Mouse (Mus musculus) CD4-positive, CD25-positive, alpha-beta regulatory T cell, adult 2 months (primary cell): ENCODE results near the gene Tex264.
A peak's percentile ranks its signal among the peaks of the same experiment; 100 is the strongest.

ENCODE experiments used
- DNase-seq: peaks from one replicate; pipeline ENCODE4 v3.0.0-alpha.2; 2012; ENCODE audit warnings: low read depth, low spot score

Tex264 gene

DNA sequence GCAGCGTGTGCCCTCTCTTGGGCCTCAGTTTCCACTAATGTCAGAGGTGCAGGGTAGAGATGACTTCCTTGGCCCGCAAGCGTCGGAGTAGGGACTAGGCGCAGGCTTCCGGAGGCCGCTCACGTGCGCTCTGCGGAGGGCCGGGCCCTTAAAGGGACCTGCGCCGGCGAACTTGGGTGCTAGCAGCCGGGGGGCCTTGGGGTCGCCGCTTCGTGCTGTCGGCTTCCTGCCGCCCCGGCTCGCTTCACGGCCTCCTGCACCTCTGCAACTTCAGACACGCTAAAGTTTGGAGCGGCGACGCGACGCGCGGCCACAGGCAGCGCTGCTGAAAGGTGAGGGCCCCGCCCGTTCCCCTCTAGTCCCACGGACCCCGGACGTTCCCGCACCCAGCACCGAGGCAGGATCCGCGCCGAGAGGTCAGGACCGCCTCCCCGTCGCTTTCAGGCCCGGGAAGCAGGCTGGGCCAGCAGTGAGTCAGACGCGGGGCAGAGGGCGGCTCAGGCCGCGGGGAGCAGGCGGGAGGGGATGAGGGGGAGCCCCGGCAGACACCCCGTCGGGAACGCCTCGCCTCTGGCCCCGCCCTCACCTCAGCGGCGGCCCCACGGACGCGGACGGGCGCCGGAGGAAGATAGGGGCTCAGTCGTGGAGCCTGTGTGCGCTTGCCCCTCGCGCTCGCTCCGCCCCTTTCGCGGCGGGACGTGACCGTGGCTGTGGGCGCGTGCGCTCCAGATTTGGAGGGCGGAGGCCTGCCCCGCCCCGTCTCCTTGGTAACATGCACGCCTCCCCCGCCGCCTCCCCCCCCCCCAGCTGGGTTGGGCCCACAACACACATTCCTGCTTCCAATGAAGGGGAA is at the start of gene Tex264:
Gene Tex264 (minus strand): TSS at position 679 of the 853 bp plus-strand sequence.
- peak; percentile 92 for DNase-seq

DNA sequence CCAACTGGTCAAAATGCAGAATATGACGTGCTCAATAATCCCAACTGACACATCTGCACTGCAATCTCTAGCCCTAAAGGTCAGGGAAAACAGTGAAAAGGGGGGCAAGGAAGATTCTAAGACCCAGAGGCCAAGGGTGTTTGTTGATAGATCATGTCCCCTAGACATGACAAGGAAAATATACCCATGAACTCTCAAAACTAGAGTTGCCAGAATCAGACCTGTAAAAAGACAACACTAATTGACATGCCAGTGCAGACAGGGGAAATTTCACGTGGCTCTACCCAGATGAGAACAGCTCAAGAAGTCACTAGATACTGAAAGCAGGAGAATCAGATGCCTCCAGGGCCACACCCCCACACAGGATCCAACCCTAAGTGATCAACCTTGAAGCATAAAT is 48.0 kb upstream of the Tex264 start:
- DNase-seq: no peak

- DNase-seq: no peak
Measured at GRCm38 (mm10) chr9:106729416-106729815, 43.7 kb upstream of the Tex264 start.

- DNase-seq: no peak
Measured at GRCm38 (mm10) chr9:106726891-106727290, 41.2 kb upstream of the Tex264 start.

- DNase-seq: no peak
Measured at GRCm38 (mm10) chr9:106725435-106725834, 39.7 kb upstream of the Tex264 start.

- no peak for DNase-seq
Measured at GRCm38 (mm10) chr9:106724864-106725263, 39.1 kb upstream of the Tex264 start.

- no peak for DNase-seq
Measured at GRCm38 (mm10) chr9:106716729-106717128, 31.0 kb upstream of the Tex264 start.

DNA sequence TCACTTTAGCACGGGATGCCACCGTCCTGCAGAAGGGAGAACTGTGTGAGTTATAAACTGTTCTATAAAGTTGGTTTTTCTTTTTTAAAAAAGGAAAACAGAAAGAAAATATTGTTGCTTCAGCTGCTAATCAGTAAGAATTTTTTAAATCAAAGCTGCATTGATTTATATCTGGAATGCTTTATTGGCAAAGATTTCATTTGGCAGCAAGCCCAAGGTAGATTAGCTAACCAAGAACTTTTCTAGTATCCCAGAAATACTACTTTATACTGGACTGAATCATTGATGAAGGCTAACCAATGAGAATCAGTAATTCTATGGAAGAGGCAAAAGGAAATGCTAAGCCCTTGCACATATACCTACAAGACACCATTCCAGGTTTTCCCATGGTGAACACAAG is 30.5 kb upstream of the Tex264 start:
- no peak for DNase-seq

- DNase-seq: no peak
Measured at GRCm38 (mm10) chr9:106712470-106712869, 26.7 kb upstream of the Tex264 start.

- DNase-seq: no peak
Measured at GRCm38 (mm10) chr9:106692973-106693481, 7.3 kb upstream of the Tex264 start.

- no peak for DNase-seq
Measured at GRCm38 (mm10) chr9:106688834-106689233, 3.1 kb upstream of the Tex264 start.

DNA sequence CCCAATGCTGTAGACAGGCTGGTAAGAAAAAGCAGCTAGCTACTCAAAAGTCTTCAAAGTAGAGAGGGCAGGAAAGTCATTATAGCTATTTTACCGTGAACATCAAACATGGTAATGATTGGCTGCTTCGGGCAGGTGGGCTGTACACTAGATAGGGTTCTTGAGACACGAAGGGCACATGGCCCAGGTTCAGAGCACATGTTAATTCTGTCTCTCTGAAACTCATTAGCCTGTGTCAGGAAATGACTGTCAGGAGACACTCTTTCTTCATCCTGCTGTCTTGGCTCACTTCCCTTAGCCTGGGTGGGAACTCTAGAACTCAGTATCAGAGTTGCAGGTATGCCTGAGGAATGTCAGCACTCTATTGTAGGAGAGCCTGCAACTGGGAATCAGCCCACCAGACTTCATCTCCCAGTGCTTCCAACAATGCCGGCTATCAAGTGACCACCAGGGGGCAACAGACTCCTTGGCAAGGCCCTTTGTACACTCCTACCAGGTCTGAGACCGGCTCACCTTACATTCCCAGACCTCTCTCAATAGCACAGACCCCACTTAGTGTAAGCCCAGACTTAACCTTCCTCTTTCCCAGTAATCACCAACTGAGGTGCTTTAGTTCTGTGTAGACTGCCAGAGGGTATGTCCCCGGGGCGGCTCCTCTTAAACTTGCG is 1.4 kb upstream of the Tex264 start:
- peak; percentile 84 for DNase-seq

- no peak for DNase-seq
Measured at GRCm38 (mm10) chr9:106684918-106685248, 844 bp downstream of the Tex264 start.

GRCm38 (mm10) chr9:106684093-106684872 is 1.4 kb downstream of the Tex264 start:
- no peak for DNase-seq

- no peak for DNase-seq
Measured at GRCm38 (mm10) chr9:106681026-106681425, 4.7 kb downstream of the Tex264 start.

DNA sequence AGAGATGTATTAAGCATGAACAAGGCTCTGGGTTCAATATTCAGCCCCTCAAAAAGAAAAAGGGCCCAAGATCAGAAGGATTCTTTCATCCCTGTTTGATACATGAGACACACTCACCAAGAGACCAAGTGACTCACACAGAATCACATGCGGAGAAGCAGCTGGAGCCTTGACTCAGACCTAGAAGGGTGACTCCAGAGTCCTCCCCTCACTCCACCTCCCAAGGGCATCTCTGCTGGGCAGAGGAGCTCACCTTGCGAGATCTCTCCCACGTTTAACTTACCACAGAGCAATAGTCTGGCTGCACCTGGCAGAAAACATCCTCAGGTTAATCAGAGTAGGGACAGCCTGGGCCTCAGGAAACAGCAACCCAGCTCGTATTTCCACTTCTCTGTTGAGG is 7.5 kb downstream of the Tex264 start:
- no peak for DNase-seq

DNA sequence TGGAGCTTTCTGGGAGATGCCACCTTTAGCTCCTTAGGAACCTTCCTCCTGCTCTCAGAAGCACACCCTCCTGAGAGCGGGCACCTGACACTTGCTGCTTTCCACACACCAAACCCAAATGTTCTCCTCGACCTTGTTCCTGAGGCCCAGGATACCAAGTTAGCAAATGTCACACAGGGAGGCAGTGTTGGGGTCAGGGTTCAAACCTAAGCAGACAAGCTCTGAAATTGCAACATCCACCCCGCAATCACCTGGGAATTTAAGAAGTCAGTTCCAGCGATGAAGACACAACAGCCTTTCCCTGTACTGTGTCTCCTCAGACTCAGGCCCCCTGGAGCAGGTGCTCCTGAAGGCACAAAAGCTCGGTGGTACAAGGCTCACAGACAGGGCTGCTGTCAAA is 8.0 kb downstream of the Tex264 start:
- DNase-seq: no peak

DNA sequence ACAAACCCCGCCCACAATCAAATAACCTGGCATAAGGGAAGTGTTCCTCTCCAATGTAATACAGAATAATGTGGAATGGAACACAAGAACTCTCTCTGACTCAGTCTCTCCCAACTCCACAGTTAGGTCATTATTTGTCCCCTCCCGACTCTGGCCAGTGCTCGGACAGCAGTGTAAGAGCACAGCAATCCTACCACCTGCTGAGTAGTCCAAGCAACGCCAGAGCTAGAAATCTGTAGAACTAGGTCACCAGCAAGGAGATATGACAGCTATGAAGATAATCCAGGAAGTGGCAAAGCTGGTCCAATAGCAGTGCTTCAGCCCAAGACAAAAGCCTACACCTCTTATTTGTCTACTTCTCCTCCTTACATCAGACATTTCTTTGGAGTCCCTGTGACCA is 9.2 kb downstream of the Tex264 start:
- DNase-seq: no peak

GRCm38 (mm10) chr9:106675965-106676364 is 9.8 kb downstream of the Tex264 start:
- DNase-seq: peak; percentile 9

DNA sequence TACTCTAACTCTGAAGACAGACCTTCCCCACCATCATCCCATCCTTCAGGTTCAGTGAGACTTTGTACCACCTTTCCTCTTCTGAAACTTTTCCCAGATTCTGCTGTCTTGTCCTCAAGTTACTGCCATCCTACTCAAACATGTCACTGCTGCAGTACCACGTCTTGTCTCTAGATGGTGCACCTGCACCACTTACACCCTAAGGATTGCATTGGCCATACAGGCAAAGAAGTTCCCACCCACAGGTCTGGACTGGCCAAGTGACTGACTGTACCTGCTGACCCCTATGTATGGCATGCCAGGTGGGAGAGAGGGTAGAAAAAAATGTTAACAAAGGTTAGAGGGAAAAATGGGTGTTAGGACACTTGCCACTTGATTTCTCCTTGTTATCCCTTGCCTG is 10.2 kb downstream of the Tex264 start:
- peak; percentile 85 for DNase-seq

- DNase-seq: no peak
Measured at GRCm38 (mm10) chr9:106673860-106674259, 11.9 kb downstream of the Tex264 start.

- no peak for DNase-seq
Measured at GRCm38 (mm10) chr9:106664856-106665255, 20.9 kb downstream of the Tex264 start.
